Mouse (Mus musculus) embryonic facial prominence, embryonic 11.5 days (tissue): ENCODE measurements around the gene Wnt8b. TPM values are rescaled to one million over a fixed set of nuclear protein-coding genes. Genes with fewer than 3 reads are reported as not detected.

Source experiments
- ATAC-seq: fragments of 200-750 bp; cut with Nextera tagmentation; replicated peaks from 2 replicates; pipeline ENCODE4 v1.8.0; 2017; ENCODE audit warnings: low read depth; ENCODE audit not compliant: insufficient number of reproducible peaks, low FRiP score, low TSS enrichment
- DNase-seq: peaks from one replicate; pipeline ENCODE4 v3.0.0-alpha.2; 2015; ENCODE audit warnings: low spot score
- H3K27ac ChIP-seq: fragments of 300-500 bp; sonication (generic); replicated peaks from 2 replicates; pipeline ENCODE4 v1.5.1; 2014; ENCODE audit warnings: mild to moderate bottlenecking, low read depth, low read length, control low read depth
- H3K27me3 ChIP-seq: fragments of 300-500 bp; sonication (generic); 2 replicates; pipeline ENCODE4 v1.6.1; 2014; ENCODE audit warnings: mild to moderate bottlenecking, low read length, moderate library complexity, mixed read lengths; ENCODE audit not compliant: control insufficient read depth, insufficient read depth
- H3K36me3 ChIP-seq: fragments of 300-500 bp; sonication (generic); replicated peaks from 2 replicates; pipeline ENCODE4 v1.6.1; 2014; ENCODE audit warnings: low read depth, mild to moderate bottlenecking, low read length, moderate library complexity, mixed read lengths; ENCODE audit not compliant: control insufficient read depth, insufficient read depth
- H3K4me1 ChIP-seq: fragments of 300-500 bp; sonication (generic); 2 replicates; pipeline ENCODE4 v1.6.1; 2014; ENCODE audit warnings: low read length, mixed read lengths; ENCODE audit not compliant: control insufficient read depth, insufficient read depth
- H3K4me2 ChIP-seq: fragments of 300-500 bp; sonication (generic); 2 replicates; pipeline ENCODE4 v1.6.1; 2014; ENCODE audit warnings: low read depth, mild to moderate bottlenecking, control low read depth, low read length, moderate library complexity
- H3K4me3 ChIP-seq: fragments of 300-500 bp; sonication (generic); 2 replicates; pipeline ENCODE4 v1.5.1; 2014; ENCODE audit warnings: low read depth, low read length, control low read depth
- H3K9ac ChIP-seq: fragments of 300-500 bp; sonication (generic); replicated peaks from 2 replicates; pipeline ENCODE4 v1.6.1; 2014; ENCODE audit warnings: mild to moderate bottlenecking, control low read depth, low read length
- H3K9me3 ChIP-seq: fragments of 300-500 bp; sonication (generic); replicated peaks from 2 replicates; pipeline ENCODE4 v1.6.1; 2016; ENCODE audit warnings: mild to moderate bottlenecking, low read length, inconsistent platforms, mixed read lengths; ENCODE audit not compliant: control insufficient read depth
- WGBS: fragments of 180-500 bp; shearing (Covaris S2); extraction: QIAGEN DNeasy Blood & Tissue Kit; methylation state at CpG from one replicate; pipeline ENCODE4 v1.1.7; 2014; 5-methylcytosine and 5-hydroxymethylcytosine counted together
- polyA plus RNA-seq: library from polyadenylated mRNA; unstranded; fragments of >200 nt; fragmentation: Nextera tagmentation; extraction: Ambion mirVana; gene quantifications from 2 replicates; pipeline ENCODE4 v1.2.1, GENCODE M21; 2014

Wnt8b gene
- polyA plus RNA-seq, 1 experiment from 2014 or later: 0.06 TPM

DNA sequence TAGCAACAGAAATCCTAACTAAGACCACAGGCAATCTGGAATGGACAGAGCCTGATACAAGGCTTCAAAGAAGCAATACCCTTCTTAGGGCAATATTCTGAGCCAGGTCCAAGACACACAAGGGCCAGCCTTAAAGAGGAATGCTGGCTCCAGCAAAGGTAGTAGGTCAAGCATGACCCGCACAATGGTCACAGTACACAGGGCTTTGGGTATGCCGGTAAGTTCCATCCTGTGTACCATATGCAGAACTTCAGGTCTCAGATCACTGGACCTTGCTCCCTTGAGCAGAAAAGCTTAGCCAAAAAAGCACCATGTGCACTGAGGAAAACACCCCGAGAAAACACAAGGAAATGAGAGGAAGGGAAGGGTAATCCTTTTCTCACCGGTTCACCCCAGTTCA lies 60.0 kb downstream of the Wnt8b start:
- no peaks in the 10 kb centered on the region for H3K27me3 ChIP-seq
- no peak overlapping the region for H3K9ac ChIP-seq
- no peak overlapping the region for H3K4me2 ChIP-seq
- ATAC-seq (no peak), DNase-seq (no peak)
- H3K36me3 ChIP-seq: peaks cover 14% of the 10 kb centered on the region
- H3K4me1 ChIP-seq: no peaks in the 10 kb centered on the region
- H3K4me3 ChIP-seq: no peak overlapping the region
- H3K27ac ChIP-seq: no peak overlapping the region
- no peaks in the 10 kb centered on the region for H3K9me3 ChIP-seq
- 91% methylated on average over 4 of the region's 4 CpGs for WGBS

- no peaks in the 10 kb centered on the region for H3K9me3 ChIP-seq
- H3K4me1 ChIP-seq: no peaks in the 10 kb centered on the region
- DNase-seq (no peak), ATAC-seq (0 out of 2 replicates have a peak, but pooled peaks have one; percentile 15)
- H3K9ac ChIP-seq: peak overlapping the region; percentile 94
- peak overlapping the region; percentile 94 for H3K4me3 ChIP-seq
- no peaks in the 10 kb centered on the region for H3K27me3 ChIP-seq
- H3K27ac ChIP-seq: no peak overlapping the region
- peak overlapping the region; percentile 79 for H3K4me2 ChIP-seq
- WGBS: 6% methylated on average over 8 of the region's 8 CpGs
- H3K36me3 ChIP-seq: peaks cover 9% of the 10 kb centered on the region
Observed at GRCm38 (mm10) chr19:44554490-44554860, 61.2 kb downstream of the Wnt8b start.

- peak within 1 kb of the TSS; percentile 79 for H3K4me2 ChIP-seq
- peaks cover 9% of the 10 kb centered on the region for H3K36me3 ChIP-seq
Observed at GRCm38 (mm10) chr19:44554861-44555590, 61.8 kb downstream of the Wnt8b start, which contains the start of gene Ndufb8. TSS of gene Ndufb8 (minus strand) at chr19:44555440.

DNA sequence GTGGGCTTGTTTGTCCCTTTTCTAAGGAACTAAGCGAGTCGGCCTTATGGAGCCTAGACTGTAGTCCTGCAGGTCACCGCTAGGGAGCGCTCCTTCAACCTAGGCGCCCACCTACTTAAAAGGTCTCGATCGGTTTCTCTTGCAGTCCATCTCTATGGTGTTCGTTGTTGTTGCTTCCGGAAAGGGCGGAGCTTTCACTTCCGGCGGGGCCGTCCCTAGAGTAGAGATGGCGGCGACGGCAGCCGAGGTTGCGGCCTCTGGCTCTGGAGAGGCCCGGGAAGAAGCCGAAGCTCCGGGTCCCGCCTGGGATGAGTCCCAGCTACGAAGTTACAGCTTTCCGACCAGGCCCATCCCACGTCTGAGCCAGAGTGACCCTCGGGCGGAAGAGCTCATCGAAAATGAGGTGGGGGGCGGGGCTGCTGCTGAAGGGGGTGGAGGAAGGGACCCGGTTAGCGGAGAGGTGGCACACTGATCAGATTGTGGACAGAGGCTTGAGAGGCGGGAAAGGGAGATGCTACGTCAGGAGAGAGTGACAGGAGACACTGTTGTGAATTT lies 69.5 kb downstream of the Wnt8b start, which contains the start of gene Hif1an:
Hif1an (plus strand) TSS at position 199 of the 555 bp plus-strand sequence.
- Histone ChIP-seq H3K9me3 (no peaks in the 10 kb centered on the region), H3K27ac (0 out of 2 replicates have a peak within 1 kb of the TSS, but pooled peaks have one; percentile 60), H3K27me3 (no peaks in the 10 kb centered on the region), H3K4me2 (peak within 1 kb of the TSS; percentile 67), H3K4me1 (no peaks in the 10 kb centered on the region; the same call in 1 of the 2 replicates), H3K36me3 (peaks cover 2% of the 10 kb centered on the region), H3K4me3 (peak within 1 kb of the TSS; percentile 76), H3K9ac (peak within 1 kb of the TSS; percentile 83)
- peak; percentile 98 for DNase-seq
- peak; percentile 96 for ATAC-seq
- WGBS: under 1% methylated on average over 33 of the region's 33 CpGs

More at GRCm38 (mm10) chr19:44554861-44555590, 61.8 kb downstream of the Wnt8b start, which contains the start of gene Ndufb8:
- H3K9me3 ChIP-seq: no peaks in the 10 kb centered on the region
- peak within 1 kb of the TSS; percentile 94 for H3K9ac ChIP-seq
- H3K4me3 ChIP-seq: peak within 1 kb of the TSS; percentile 94
- DNase-seq (peak; percentile 94), ATAC-seq (peak; percentile 77)
- WGBS: under 1% methylated on average over 50 of the region's 50 CpGs
- H3K27me3 ChIP-seq: no peaks in the 10 kb centered on the region
- no peaks in the 10 kb centered on the region for H3K4me1 ChIP-seq
- no peak within 1 kb of the TSS for H3K27ac ChIP-seq

Other genes starting within 250 kb of the Wnt8b start
- 298 and 305 TPM in 2 replicates for gene Scd2, start 199.8 kb upstream of the Wnt8b start, polyA plus RNA-seq
- not detected in 2 replicates for gene Scd4, start 160.4 kb upstream of the Wnt8b start, polyA plus RNA-seq
- 12.9 and 14.2 TPM in 2 replicates for gene Scd1, start 85.6 kb upstream of the Wnt8b start, polyA plus RNA-seq
- gene Sec31b, start 52.4 kb downstream of the Wnt8b start, polyA plus RNA-seq: 0.17 and 0.24 TPM in 2 replicates
- gene Gm20538, start 59.4 kb downstream of the Wnt8b start, polyA plus RNA-seq: not detected in 2 replicates
- gene Ndufb8, start 62.0 kb downstream of the Wnt8b start, polyA plus RNA-seq: 466 and 508 TPM in 2 replicates
- gene Hif1an, start 69.4 kb downstream of the Wnt8b start, polyA plus RNA-seq: 23.5 and 25.4 TPM in 2 replicates